Mouse (Mus musculus) CD8-positive naive resting alpha-beta T cell, adult 2 months (primary cell): ENCODE measurements around the gene Dnajc3.
"Not testable (repeated sequence)": the region's sequence is repeated elsewhere in the genome, so short reads cannot be mapped to it uniquely, and the experiment has no call there.

Source experiments
- DNase-seq, 2 experiments: peaks; one replicate each; pipeline ENCODE4 v3.0.0; 2022; ENCODE audit warnings: low read depth in 2 of 2, low spot score in 2 of 2

The Dnajc3 gene

GRCm38 (mm10) chr14:118981711-118982428, 44.1 kb downstream of the Dnajc3 start:
- DNase-seq = not testable (repeated sequence)

GRCm38 (mm10) chr14:118982429-118983045, 44.8 kb downstream of the Dnajc3 start:
- DNase-seq = peak; percentile 16 to 18

GRCm38 (mm10) chr14:118983396-118983795, 45.6 kb downstream of the Dnajc3 start:
- no peak for DNase-seq

GRCm38 (mm10) chr14:118984161-118984560, 46.4 kb downstream of the Dnajc3 start:
- no peak for DNase-seq

GRCm38 (mm10) chr14:118986653-118987522, 49.1 kb downstream of the Dnajc3 start:
- DNase-seq = peak; percentile 64 to 71

- DNase-seq = no peak
These were observed 50.0 kb downstream of the Dnajc3 start for GRCm38 (mm10) chr14:118987523-118988496.

GRCm38 (mm10) chr14:118995226-118995925, 57.6 kb downstream of the Dnajc3 start:
- DNase-seq = no peak

- peak; percentile 33 to 64 for DNase-seq
These were observed 65.5 kb downstream of the Dnajc3 start for GRCm38 (mm10) chr14:119003320-119003719.

- DNase-seq = no peak
These were observed 68.1 kb downstream of the Dnajc3 start for GRCm38 (mm10) chr14:119005834-119006233.

GRCm38 (mm10) chr14:119006441-119007102, 68.8 kb downstream of the Dnajc3 start:
- DNase-seq = no peak

- peak; percentile 93 to 97 for DNase-seq
These were observed 69.6 kb downstream of the Dnajc3 start for GRCm38 (mm10) chr14:119007103-119007951.

GRCm38 (mm10) chr14:119008031-119008590, 70.3 kb downstream of the Dnajc3 start:
- DNase-seq = no peak

GRCm38 (mm10) chr14:119009531-119009930, 71.8 kb downstream of the Dnajc3 start:
- DNase-seq = no peak

GRCm38 (mm10) chr14:119012607-119013431, 75.0 kb downstream of the Dnajc3 start:
- DNase-seq = no peak

GRCm38 (mm10) chr14:119013549-119013948, 75.8 kb downstream of the Dnajc3 start:
- no peak for DNase-seq

GRCm38 (mm10) chr14:119025889-119026288, 88.1 kb downstream of the Dnajc3 start:
- DNase-seq = no peak

GRCm38 (mm10) chr14:119027130-119027529, 89.4 kb downstream of the Dnajc3 start:
- peak; percentile 63 to 71 for DNase-seq
